Mouse (Mus musculus) yolk sac, embryonic 10.5 days (tissue): ENCODE results near the gene Pcdh9.

ENCODE experiments used
- DNase-seq: peaks from one replicate; pipeline ENCODE4 v3.0.0-alpha.2; 2017; ENCODE audit warnings: low spot score

Pcdh9 gene

DNA sequence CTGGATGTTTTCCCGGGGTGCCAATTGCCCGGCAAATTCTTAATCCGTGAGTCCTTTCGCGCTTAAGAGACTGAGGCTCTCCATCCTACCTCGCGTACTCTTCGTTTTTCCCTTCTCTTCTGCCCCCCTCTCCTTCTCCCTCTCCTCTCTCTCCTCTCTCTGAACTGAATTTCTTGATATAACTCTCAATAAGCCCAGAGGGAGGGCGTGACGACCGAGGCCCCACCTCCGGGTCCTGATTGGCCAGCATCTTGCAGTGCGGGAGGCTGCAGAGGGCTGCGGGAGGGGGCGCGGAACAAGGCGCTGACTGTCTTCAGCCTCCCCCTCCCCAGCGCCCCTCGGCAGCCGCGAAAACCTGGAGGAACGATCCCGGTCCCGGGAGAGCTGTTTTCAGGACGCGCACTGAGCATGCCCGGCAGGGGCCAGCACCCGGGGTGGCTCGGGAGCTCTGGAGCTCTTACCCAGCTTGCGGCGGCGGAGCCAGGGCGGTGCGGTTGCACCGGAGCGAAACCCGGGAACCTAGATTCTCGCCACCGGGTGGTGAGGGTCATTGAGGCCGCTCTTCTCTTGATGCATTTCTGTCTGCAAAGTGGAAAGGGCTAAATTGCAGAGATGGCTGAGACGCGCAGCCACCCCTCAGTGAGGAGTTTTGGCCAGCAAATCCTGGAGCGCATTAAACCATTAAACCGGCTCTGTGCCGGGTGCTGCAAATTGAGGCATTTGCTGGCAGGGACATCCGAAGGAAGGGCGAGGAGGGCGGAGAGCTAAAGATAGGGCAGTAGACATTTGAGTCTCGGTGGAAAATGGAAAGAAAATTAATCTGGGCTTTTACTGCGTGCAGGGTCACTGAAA is at the start of gene Pcdh9:
Pcdh9 (minus strand) TSS at position 161 of the 852 bp plus-strand sequence.
- peak; percentile 74 for DNase-seq

- no peak for DNase-seq
Measured at GRCm38 (mm10) chr14:93906928-93907327, 16.4 kb upstream of the Pcdh9 start.

GRCm38 (mm10) chr14:93898533-93898932 is 8.1 kb upstream of the Pcdh9 start:
- DNase-seq, result no peak

DNA sequence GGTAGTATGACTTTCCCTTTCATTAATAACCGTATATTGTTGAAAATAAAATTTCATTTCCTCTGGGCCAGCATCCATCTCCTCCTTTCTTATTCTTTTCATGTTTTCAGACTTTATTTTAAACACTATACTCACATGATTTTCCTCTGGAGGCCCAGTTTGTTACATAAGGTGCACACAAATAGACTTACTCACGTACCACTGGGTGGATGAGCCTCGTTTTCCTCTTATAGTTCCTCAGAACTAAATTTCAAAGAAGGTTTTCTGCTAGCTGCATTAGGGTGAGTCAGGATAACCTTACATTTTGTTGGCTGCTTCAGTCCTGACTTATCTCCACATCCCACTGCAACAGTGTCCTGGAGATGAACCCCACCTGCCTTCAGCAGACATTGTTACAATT is 4.7 kb upstream of the Pcdh9 start:
- DNase-seq, result no peak

DNA sequence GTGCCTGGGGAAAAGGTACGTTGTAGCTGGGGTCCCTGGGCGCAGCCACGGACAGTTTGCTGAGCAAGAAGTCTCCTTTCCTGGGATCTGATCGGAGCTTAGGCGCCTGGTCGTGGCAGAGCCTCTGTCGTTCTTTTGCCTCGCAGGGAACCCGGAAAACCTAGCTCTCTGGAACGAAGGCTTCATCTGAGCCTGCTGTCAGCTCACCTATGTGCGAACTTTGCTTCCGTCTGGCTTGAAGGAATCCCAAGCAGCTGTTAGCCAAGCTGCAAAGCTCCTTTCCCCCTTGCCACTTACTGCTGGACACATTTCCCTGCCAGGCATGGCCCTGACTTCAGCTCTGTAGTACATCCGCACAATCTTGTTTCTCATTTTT is 880 bp upstream of the Pcdh9 start:
- DNase-seq, result peak; percentile 1

DNA sequence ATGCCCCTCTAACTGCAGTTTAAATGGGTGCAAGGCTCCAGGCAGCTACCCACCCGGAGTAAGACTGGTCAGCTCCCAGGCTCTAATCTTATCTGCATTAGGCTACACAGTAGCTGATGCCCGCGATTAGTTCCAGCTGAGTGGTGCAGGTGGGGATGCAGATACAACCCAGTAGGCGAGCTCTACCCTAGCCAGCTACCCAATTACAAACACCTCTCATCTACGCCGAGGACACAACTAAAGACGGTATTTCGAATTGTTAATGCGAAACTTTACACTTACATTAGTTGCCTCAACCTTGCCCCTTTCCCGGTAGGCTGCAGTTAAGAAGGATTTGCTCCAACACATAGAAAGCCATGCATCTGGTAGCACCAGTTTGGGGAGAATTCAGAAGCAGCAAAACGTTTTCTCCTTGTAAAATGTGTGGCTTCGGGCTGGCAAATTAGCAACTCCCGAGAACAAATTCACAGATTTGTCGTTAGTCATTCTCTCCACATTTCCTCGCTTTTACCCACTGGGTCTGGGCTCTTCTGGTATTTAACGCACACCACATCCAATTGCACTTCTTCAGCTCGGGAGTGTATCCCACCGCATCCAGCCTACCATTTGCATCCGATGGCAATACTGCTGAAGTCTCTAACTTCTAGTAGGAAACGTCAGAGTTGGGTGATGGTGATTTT is 500 bp downstream of the Pcdh9 start:
- DNase-seq, result peak; percentile 2

- no peak for DNase-seq
Measured at GRCm38 (mm10) chr14:93889231-93889630, 1.2 kb downstream of the Pcdh9 start.

- no peak for DNase-seq
Measured at GRCm38 (mm10) chr14:93888346-93888745, 2.1 kb downstream of the Pcdh9 start.

DNA sequence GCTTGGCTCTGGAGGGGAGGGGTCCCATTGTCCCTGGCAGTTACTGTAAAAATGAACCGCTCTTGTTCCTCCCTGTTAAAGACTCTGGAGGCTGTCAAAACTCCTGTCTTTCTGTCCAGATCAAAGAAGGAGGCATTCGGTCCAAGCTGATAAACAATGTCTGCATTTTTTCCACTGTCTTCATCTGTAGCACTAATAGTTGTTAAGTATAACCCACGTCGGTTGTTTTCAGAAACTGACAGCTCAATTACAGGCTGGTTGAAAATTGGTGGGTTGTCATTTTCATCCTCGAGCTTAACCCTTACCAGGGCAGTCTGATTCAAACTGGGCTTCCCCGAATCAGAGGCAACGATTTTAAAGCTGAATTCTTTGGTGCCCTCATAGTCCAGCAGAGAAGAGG is 3.4 kb downstream of the Pcdh9 start:
- no peak for DNase-seq

DNA sequence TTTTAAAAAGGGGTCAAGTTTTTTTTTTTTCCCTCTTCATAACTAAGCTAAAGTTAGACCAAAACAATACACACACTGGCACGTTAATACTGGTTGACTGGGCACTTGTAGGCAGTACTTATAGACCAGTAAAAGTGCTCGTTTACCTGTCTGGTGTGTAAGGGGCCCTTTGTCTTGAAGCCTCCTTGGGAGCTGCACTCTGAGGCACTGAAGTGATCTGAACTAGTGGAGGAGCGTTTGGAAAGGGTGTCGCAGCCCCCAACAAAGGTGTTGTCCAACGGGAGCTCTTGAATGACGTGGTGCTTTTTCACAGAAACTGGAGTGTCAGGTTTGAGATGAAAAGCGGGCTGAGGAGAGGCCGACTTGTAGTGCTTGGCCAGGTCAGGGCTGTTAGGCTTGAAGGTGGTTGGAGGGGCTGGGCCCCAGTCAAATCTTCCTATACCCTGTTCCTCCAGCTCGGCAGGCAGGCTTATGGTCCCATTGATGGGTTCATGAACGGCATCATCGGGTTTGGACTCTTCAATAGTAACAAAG is 4.9 kb downstream of the Pcdh9 start:
- no peak for DNase-seq

DNA sequence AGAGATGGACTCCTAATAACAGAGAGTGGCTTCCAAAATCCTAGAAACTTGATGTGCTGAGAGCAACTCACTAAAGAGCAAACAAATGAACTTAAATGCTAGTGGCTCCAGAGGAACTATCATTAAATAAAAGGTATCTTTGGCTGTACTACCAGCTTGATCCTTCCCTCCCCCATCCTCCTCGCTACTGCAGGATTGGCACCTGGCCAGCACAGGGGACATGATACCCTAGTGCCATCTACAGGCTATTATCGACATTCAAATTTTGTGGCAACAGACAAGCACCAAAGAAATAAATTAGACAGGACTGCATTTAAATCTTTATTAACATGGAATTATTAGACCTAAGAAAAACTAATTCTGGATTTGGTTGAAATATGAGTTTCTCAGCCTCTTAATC is 6.0 kb downstream of the Pcdh9 start:
- DNase-seq, result no peak

DNA sequence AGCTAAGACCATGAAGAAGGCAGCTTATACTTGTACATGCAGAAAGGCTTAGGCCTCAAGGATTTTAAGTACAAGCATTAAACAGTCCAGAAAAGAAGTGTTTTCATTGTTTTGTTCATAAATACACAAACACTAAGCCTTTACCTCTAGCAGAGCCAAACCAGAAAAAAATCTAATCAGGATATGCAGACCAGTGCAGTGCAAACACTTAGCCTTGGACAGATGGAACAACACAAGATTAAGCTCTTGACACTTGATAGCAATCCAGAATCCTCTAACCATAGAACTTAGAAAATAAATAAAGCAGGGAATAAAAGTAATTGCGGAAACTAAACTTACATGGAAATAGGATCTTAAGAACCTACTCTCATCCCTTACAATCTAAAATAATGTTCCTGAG is 10.4 kb downstream of the Pcdh9 start:
- DNase-seq, result no peak

DNA sequence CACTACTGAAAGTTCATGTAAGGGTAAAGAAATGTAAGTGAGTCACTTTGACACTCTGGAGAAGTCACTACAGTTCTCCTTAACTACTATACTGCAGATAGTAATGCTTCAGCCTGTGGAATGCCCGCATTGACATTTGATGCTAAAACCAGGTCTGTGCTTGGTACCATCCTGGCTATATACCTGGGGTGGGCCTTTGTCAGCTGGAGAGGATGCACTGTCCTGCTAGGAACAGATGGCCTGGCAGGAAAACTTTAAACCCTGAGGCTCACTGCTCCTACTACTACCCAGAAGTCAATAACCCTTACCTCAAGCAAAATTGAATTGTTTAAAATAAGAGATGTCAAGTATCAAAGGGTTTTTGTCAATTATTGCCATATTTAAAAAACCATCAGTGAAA is 14.5 kb downstream of the Pcdh9 start:
- DNase-seq, result no peak

DNA sequence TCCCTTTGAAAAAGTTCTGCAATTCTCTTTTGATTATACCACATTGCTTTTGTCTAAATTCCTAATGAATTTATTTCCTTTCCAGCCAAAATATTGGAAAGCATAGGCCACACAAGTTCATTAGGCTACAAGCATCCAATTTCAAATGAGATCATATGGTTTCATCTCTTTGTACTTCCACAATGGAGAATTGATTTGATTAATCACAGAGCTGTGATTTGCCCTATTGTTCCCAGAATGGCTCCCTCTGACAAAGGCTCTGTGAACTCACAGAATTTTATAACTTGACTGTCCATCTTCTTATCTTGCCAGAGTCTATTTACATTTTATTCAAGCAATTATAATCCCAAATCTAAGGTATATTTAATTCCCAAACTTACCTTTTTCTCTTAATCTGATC is 22.3 kb downstream of the Pcdh9 start:
- no peak for DNase-seq

DNA sequence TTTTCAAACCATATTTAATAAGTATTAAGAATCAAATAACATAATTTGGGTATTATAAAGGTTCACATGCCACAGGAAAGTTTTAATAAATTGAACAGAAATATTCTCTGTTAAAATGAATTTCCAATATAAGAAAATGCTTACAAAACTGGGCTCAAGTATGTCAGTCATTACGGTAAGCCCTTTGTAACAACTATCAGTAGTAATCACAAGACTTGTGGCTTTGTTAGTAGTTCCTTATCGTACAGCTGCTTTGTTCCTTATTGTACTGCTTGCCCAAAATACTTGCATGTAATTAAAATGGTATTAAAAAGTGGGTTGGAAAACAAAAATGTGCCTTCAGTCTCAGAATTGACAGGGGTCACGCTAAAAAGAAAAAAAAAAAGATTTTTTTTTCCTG is 32.4 kb downstream of the Pcdh9 start:
- DNase-seq, result no peak

- DNase-seq, result no peak
Measured at GRCm38 (mm10) chr14:93846091-93846677, 44.3 kb downstream of the Pcdh9 start.

- DNase-seq, result no peak
Measured at GRCm38 (mm10) chr14:93842686-93843288, 47.7 kb downstream of the Pcdh9 start.

GRCm38 (mm10) chr14:93832511-93832910 is 58.0 kb downstream of the Pcdh9 start:
- DNase-seq, result no peak

DNA sequence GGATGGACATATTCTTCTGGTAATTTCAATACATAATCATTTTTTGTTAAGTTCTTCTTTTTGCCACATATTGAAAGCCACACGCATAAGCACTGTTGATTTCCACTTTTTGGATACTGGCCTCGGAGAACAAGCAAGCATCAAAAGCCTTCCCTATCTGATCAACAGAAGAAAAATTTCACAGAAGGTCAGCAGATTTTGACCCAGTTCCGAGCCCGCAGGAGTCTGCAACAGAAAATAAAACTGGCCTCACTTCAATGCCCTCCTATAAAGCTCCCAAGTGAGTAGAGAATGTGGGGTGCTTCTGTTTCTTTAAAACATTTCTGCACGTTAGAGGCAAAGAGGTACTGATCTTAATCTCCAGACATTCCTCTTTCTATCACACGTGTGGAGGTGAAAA is 63.3 kb downstream of the Pcdh9 start:
- DNase-seq, result no peak

DNA sequence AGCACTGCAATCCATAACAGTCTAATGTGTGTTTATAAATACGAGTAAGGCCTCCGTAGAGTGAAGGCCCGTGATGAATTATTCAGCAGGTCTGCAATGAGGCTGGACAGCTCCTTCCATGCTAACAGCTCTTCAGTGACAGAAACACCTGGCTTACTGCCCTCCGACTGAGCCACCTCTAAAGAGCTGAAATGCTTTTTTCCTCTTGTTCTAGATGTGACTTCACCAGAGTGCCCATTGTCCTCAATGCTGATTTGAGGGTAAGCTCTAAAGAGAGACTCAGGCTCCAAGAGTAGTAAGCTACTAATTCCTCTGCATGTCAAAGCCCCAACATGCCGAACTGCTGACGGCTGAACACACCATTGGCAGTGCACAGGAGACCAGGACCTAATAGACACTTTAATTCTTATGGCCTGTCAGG is 64.4 kb downstream of the Pcdh9 start:
- no peak for DNase-seq

DNA sequence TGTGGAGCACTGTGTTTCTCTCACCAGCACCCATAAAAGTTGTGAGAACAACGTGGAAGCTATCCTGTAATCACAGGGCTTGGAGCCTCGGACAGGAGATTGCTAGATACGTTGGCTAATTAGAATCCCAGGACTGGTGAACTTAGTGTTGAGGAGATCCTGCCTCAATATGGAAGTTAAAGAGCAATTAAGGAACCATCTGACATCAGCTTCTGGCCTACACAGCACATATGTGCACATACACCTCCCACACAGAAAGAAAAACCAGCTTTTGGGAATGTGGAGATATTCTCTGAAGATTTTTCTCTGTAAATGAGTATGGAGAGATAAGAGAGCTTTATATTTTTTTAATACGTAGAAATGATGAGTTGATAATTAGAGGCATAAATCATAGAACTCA is 71.6 kb downstream of the Pcdh9 start:
- DNase-seq, result no peak

GRCm38 (mm10) chr14:93817591-93817990 is 72.9 kb downstream of the Pcdh9 start:
- DNase-seq, result no peak

DNA sequence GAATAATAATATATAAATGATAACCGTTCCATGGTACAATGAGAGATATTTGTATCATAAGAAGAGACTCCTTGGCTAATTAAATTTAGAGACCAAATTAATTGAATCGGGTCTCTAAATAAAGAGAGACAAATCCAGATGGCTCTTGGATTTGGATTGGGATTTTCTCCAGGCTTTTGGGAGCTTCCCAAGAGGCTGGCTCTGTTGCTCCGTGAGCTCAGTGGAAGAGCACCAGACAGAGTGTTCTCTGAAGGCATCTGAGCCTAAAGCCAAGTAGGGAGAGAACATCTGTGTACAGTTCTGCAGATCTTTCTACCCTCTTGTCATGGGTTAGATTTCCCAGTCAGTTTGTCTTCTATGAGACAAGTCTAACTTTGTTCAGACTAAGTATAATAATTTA is 95.9 kb downstream of the Pcdh9 start:
- no peak for DNase-seq
